Mouse (Mus musculus) liver, adult 2 months (tissue): ENCODE results near the gene Akr1b3.

ENCODE experiments used
- CTCF ChIP-seq: fragments of 200-500 bp; IDR thresholded peaks from 2 replicates; pipeline ENCODE4 v1.5.1; 2011; ENCODE audit warnings: low read depth, low read length, control low read depth
- POLR2A ChIP-seq: fragments of 200-500 bp; IDR thresholded peaks from 2 replicates; pipeline ENCODE4 v1.6.1; 2011; ENCODE audit warnings: low read length, control low read depth; ENCODE audit not compliant: insufficient read depth; ENCODE audit errors: extremely low read depth

DNA sequence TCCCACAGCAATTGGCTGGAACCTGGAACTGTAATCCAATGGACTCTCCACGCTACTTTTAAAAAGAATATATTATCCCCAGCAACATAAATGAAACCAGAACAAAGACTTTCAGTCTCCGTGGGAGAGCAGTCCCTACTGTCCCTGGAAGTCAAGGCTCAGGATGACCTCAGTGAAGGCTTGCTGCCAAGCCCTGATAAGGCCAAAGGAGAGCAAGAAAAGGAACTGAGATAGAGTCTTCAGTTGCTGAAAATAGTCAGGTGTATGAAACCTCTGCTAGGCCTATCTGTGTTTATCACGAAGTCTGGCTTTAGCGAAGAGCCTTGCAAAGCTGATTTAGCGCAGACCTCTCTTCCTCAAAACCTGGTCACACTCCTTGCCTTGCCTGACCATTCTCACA is 14.1 kb upstream of the Akr1b3 start:
- TF ChIP-seq CTCF = no peak
- TF ChIP-seq POLR2A = no peak
